Mouse (Mus musculus): ENCODE data around the gene Gstm7. TPM values are rescaled to one million over a fixed set of nuclear protein-coding genes. Genes with fewer than 3 reads are reported as not detected.
"Not testable (repeated sequence)": the region's sequence is repeated elsewhere in the genome, so short reads cannot be mapped to it uniquely, and the experiment has no call there.

The Gstm7 gene
- polyA plus RNA-seq, 1 experiment from 2014 or later, result 12.4 TPM

DNA sequence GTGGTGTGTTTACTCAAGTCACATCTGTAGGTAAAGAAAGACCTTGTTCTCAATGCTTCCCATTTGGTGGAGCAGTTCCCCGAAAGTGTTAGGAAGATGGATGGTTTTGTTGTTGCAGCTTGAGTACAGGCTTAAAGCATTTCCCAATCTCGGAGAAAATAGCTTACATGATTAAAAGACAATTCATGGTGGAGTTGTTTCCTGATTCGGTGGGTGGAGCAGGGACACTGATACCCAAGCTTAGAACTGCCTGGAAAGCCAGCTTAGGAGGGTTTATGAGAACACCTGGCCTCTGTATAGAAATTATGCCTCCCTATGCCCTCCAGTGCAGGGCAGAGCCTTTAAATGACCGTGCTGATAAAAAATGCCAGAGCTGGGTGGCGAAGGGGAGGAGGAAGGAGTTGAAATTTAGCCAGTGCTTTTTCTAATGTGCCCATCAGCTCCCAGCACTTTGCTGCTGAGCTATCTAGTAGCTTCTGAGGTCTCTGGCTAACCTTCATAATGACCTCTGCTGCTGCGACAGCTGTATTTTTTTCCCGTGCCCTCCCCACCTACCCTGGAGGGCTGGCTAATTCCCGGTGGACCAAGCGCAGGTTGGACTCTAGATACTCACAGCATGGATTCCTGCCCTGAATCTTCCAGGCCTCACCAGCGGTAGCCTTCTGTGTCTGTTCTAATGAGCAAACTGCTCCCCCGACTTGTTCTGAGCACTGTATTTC, 30.5 kb downstream of the Gstm7 start:
- Histone ChIP-seq H3K4me1 (replicated peaks; ENCODE audit: control insufficient read depth, insufficient read depth) (no peaks in the 10 kb centered on the region), H3K9me3 (ENCODE audit: control insufficient read depth, low read length) (no peaks in the 10 kb centered on the region), H3K4me3 (ENCODE audit: low read depth, low read length) (no peak overlapping the region), H3K27ac (replicated peaks) (no peak overlapping the region), H3K9ac (ENCODE audit: low read length) (no peak overlapping the region), H3K27me3 (ENCODE audit: control insufficient read depth, insufficient read depth, low read length) (no peaks in the 10 kb centered on the region), H3K36me3 (ENCODE audit: control insufficient read depth, insufficient read depth, low read length) (no peaks in the 10 kb centered on the region), H3K4me2 (replicated peaks; ENCODE audit: low read depth) (no peak overlapping the region)
- ATAC-seq (ENCODE audit: low FRiP score, low TSS enrichment) (no peak), DNase-seq (ENCODE audit: low spot score) (no peak)
- TF ChIP-seq EP300 (optimal IDR thresholded peaks at IDR 0.05), result no peak
- no peak for TF ChIP-seq CTCF (IDR thresholded peaks at IDR 0.05; ENCODE audit: low read depth)
- WGBS, result 55% methylated on average over 11 of the region's 11 CpGs

- Histone ChIP-seq H3K9ac (ENCODE audit: low read length) (no peak overlapping the region), H3K4me2 (replicated peaks; ENCODE audit: low read depth) (no peak overlapping the region), H3K36me3 (ENCODE audit: control insufficient read depth, insufficient read depth, low read length) (no peaks in the 10 kb centered on the region), H3K27me3 (ENCODE audit: control insufficient read depth, insufficient read depth, low read length) (no peaks in the 10 kb centered on the region), H3K27ac (replicated peaks) (no peak overlapping the region), H3K9me3 (ENCODE audit: control insufficient read depth, low read length) (no peaks in the 10 kb centered on the region), H3K4me1 (replicated peaks; ENCODE audit: control insufficient read depth, insufficient read depth) (no peaks in the 10 kb centered on the region), H3K4me3 (ENCODE audit: low read depth, low read length) (no peak overlapping the region)
- DNase-seq (ENCODE audit: low spot score), result no peak
- no peak for ATAC-seq (ENCODE audit: low FRiP score, low TSS enrichment)
- no peak for TF ChIP-seq CTCF (IDR thresholded peaks at IDR 0.05; ENCODE audit: low read depth)
- no peak for TF ChIP-seq EP300 (optimal IDR thresholded peaks at IDR 0.05)
- WGBS, result 94% methylated on average over 13 of the region's 13 CpGs
Measured at GRCm38 (mm10) chr3:107898691-107899090, 32.9 kb downstream of the Gstm7 start.

DNA sequence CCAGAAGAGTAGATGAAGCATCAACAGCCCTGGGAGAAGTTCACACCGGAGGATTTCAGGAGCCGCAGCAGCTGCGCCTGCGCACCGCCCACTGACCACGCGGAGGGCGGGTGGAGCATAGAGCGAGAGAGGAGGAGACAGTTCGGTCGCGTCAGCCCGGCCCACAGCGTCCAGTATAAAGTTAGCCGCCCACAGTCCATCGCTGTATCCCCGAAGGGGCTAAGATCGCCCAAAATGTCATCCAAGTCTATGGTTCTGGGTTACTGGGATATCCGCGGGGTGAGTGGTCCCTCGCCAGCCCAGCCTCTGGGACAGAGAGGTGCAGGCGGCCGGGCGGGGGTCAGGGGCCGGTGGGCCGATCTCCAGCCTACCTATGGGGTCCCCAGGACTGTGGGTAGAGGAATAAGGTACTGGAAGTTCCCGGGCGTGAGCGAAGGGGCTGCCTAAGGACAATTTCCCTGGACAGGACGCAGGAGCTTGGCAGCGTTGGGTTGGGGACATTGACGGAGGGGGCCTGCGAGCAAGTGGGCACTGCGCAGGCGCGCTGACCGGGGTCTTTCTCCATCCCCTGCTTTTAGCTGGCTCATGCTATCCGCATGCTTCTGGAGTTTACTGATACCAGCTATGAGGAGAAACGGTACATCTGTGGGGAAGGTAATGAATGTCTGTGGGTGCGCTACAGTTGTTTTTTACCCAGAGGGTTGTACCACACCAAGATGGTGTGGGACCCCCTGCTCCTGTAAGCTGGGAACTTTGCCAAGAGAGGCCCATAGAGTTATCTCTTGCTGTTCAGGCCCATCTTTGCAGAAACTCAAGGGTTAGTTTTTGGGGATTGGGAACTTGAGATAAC, 35.7 kb downstream of the Gstm7 start, which contains the start of gene Gstm5:
Gstm5 (plus strand) TSS at position 102 of the 850 bp plus-strand sequence.
- peak; percentile 93 for ATAC-seq (ENCODE audit: low FRiP score, low TSS enrichment)
- H3K27me3 ChIP-seq (ENCODE audit: control insufficient read depth, insufficient read depth, low read length), result no peaks in the 10 kb centered on the region
- H3K9ac ChIP-seq (ENCODE audit: low read length), result peak within 1 kb of the TSS; percentile 65
- peak within 1 kb of the TSS; percentile 80 for H3K4me2 ChIP-seq (replicated peaks; ENCODE audit: low read depth)
- peak; percentile 90 for DNase-seq (ENCODE audit: low spot score)
- H3K27ac ChIP-seq (replicated peaks), result peak within 1 kb of the TSS; percentile 69
- peak within 1 kb of the TSS; percentile 56 for H3K4me3 ChIP-seq (ENCODE audit: low read depth, low read length)
- no peaks in the 10 kb centered on the region for H3K9me3 ChIP-seq (ENCODE audit: control insufficient read depth, low read length)
- H3K4me1 ChIP-seq (replicated peaks; ENCODE audit: control insufficient read depth, insufficient read depth), result no peaks in the 10 kb centered on the region
- 5% methylated on average over 40 of the region's 40 CpGs for WGBS
- TF ChIP-seq EP300 (optimal IDR thresholded peaks at IDR 0.05) (no peak), CTCF (IDR thresholded peaks at IDR 0.05; ENCODE audit: low read depth) (no peak)
- H3K36me3 ChIP-seq (ENCODE audit: control insufficient read depth, insufficient read depth, low read length), result no peaks in the 10 kb centered on the region

DNA sequence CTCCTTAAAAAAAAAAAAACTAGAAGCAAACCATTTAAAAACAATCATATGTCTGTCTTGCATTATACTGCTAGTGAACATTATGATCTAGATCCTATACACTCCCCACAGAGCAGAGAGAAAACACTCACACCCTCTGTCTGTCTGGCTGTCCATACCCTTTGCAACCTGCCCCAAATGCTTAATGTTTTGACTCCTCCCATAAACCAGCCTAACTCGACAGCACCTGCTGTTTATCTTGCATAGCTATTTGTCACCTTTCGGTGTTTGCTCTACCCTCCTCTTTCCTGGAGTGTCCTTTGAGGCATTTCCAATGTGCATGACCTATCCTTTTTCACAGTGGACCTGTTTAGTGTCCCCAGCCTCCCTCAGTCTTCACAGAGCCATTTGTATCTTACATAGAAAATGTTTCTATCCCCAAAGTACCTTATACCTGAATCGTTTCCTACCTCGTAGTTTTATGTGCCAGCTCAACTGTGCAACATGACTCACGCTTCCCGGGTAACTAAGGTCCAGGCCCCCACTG, 36.4 kb downstream of the Gstm7 start:
- no peak overlapping the region for H3K27ac ChIP-seq (replicated peaks)
- ATAC-seq (ENCODE audit: low FRiP score, low TSS enrichment) (peak; percentile 41), DNase-seq (ENCODE audit: low spot score) (no peak)
- H3K4me1 ChIP-seq (replicated peaks; ENCODE audit: control insufficient read depth, insufficient read depth), result no peaks in the 10 kb centered on the region
- H3K36me3 ChIP-seq (ENCODE audit: control insufficient read depth, insufficient read depth, low read length), result no peaks in the 10 kb centered on the region
- no peaks in the 10 kb centered on the region for H3K27me3 ChIP-seq (ENCODE audit: control insufficient read depth, insufficient read depth, low read length)
- no peak for TF ChIP-seq CTCF (IDR thresholded peaks at IDR 0.05; ENCODE audit: low read depth)
- TF ChIP-seq EP300 (optimal IDR thresholded peaks at IDR 0.05), result no peak
- peak overlapping the region; percentile 56 for H3K4me3 ChIP-seq (ENCODE audit: low read depth, low read length)
- H3K9me3 ChIP-seq (ENCODE audit: control insufficient read depth, low read length), result no peaks in the 10 kb centered on the region
- 5% methylated on average over 6 of the region's 6 CpGs for WGBS
- peak overlapping the region; percentile 65 for H3K9ac ChIP-seq (ENCODE audit: low read length)
- peak overlapping the region; percentile 80 for H3K4me2 ChIP-seq (replicated peaks; ENCODE audit: low read depth)

GRCm38 (mm10) chr3:107889236-107889635, 42.4 kb downstream of the Gstm7 start:
- H3K27ac ChIP-seq (replicated peaks); H3K27me3 ChIP-seq (ENCODE audit: control insufficient read depth, insufficient read depth, low read length); H3K4me3 ChIP-seq (ENCODE audit: low read depth, low read length); ATAC-seq (ENCODE audit: low FRiP score, low TSS enrichment); H3K4me2 ChIP-seq (replicated peaks; ENCODE audit: low read depth); H3K9me3 ChIP-seq (ENCODE audit: control insufficient read depth, low read length); H3K4me1 ChIP-seq (replicated peaks; ENCODE audit: control insufficient read depth, insufficient read depth); H3K9ac ChIP-seq (ENCODE audit: low read length); DNase-seq (ENCODE audit: low spot score); H3K36me3 ChIP-seq (ENCODE audit: control insufficient read depth, insufficient read depth, low read length): not testable (repeated sequence)
- 82% methylated on average over 2 of the region's 2 CpGs for WGBS

Measured in stomach, postnatal 0 days (tissue).